13 mouse cellular contexts compared by ENCODE assay signal in the genomic region with DNA sequence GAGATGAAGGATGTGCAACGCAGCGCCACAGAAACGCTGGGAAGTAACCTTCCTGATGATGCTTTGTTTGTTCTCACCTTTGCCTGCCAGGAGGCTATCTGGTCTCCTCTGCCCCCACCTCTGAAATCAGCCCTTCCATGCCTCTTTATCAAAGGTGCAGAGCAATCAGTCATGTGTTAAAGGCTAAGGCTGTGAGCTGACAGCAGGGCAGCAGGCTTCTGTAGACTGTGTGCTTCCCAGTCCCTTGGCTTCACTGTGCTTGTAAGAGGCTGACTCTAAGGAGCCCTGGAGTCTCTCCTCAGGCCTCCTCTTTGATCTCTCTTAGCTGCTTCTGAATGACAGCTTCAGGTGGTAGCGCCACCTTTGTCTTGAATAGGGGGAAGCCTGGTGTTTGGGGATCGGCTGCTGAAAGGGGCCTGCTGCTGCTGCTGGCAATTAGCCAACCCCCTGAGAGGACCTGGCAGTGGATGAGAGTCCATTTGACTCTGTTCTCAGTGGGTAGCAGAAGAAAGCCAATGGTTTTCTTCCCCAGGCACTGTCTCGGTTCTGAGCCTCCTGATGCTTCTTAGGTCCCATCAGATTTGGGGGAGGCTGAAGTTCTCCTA.
A peak's percentile ranks its signal among the peaks of the same experiment; 100 is the strongest.
DNase-seq lines count a peak whose midpoint lies in the region; ATAC-seq and TF ChIP-seq lines count a peak whose summit lies in the region.
"Had no signal": no experiment of that assay in that cellular context is flagged by ENCODE, and none has a peak within 500 bp of the region (broad histone marks: within the 10 kb centered on the region; RNA-seq: fewer than 3 reads in every experiment).

No protein-coding gene starts in this region.

- no peak overlapping the region for H3K27ac ChIP-seq in hindbrain, embryonic 14.5 days
- H3K27ac ChIP-seq in hindbrain, embryonic 11.5 days (ENCODE audit: low read depth, low read length): no peak overlapping the region
- H3K27ac ChIP-seq in hindbrain, postnatal 0 days: no peak overlapping the region
- H3K27ac ChIP-seq: embryonic facial prominence, embryonic 13.5 days; liver, embryonic 14.5 days had no signal

- TF ChIP-seq CTCF in hindbrain, postnatal 0 days (IDR thresholded peaks at IDR 0.05; ENCODE audit: low read depth): peak; percentile 26; the same call in 1 of the 2 replicates

- H3K4me2 ChIP-seq in hindbrain, embryonic 14.5 days (replicated peaks): no peak overlapping the region
- no peak overlapping the region for H3K4me2 ChIP-seq in hindbrain, embryonic 11.5 days (replicated peaks; ENCODE audit: low read depth, low read length)
- no peak overlapping the region for H3K4me2 ChIP-seq in hindbrain, postnatal 0 days (ENCODE audit: low read depth, low read length)
- H3K4me2 ChIP-seq: embryonic facial prominence, embryonic 13.5 days had no signal

- no peaks in the 10 kb centered on the region for H3K36me3 ChIP-seq in hindbrain, embryonic 14.5 days (replicated peaks; ENCODE audit: control insufficient read depth, insufficient read depth)
- no peaks in the 10 kb centered on the region for H3K36me3 ChIP-seq in hindbrain, embryonic 11.5 days (ENCODE audit: control insufficient read depth, insufficient read depth, low read length)
- H3K36me3 ChIP-seq in hindbrain, postnatal 0 days (ENCODE audit: insufficient read depth, low read length): no peaks in the 10 kb centered on the region
- H3K36me3 ChIP-seq: embryonic facial prominence, embryonic 13.5 days; G1E had no signal

- DNase-seq in cerebellum, postnatal 10 days: peak; percentile 86 to 90
- DNase-seq in cerebellum, adult 8-10 months: no peak
- no peak for DNase-seq in hindbrain, embryonic 14.5 days (ENCODE audit: low spot score)
- DNase-seq in hindbrain, embryonic 11.5 days (ENCODE audit: low spot score): no peak
- DNase-seq in brain, adult 2 months (ENCODE audit: low read depth, low spot score): peak; percentile 6
- DNase-seq in hindbrain, postnatal 0 days (ENCODE audit: low spot score): peak; percentile 56
- DNase-seq in adrenal gland, adult 8-10 months: no peak
- DNase-seq: spleen, adult 18-20 months had no signal

- no peaks in the 10 kb centered on the region for H3K27me3 ChIP-seq in hindbrain, embryonic 14.5 days (ENCODE audit: control insufficient read depth, insufficient read depth, low read length)
- no peaks in the 10 kb centered on the region for H3K27me3 ChIP-seq in hindbrain, embryonic 11.5 days (ENCODE audit: control insufficient read depth, insufficient read depth, low read length)
- no peaks in the 10 kb centered on the region for H3K27me3 ChIP-seq in hindbrain, postnatal 0 days (ENCODE audit: insufficient read depth, low read length)

- no peak overlapping the region for H3K9ac ChIP-seq in hindbrain, embryonic 14.5 days
- no peak overlapping the region for H3K9ac ChIP-seq in hindbrain, embryonic 11.5 days (ENCODE audit: low read depth, low read length)
- H3K9ac ChIP-seq in hindbrain, postnatal 0 days (replicated peaks; ENCODE audit: low read length): no peak overlapping the region
- H3K9ac ChIP-seq: embryonic facial prominence, embryonic 13.5 days; liver, embryonic 14.5 days had no signal

- no peak overlapping the region for H3K4me3 ChIP-seq in hindbrain, embryonic 14.5 days (replicated peaks; ENCODE audit: low read length)
- H3K4me3 ChIP-seq in hindbrain, embryonic 11.5 days (ENCODE audit: low read depth, low read length): no peak overlapping the region
- no peak overlapping the region for H3K4me3 ChIP-seq in hindbrain, postnatal 0 days (ENCODE audit: low read length)
- H3K4me3 ChIP-seq: embryonic facial prominence, embryonic 13.5 days; megakaryocyte, embryonic 14.5 days had no signal

- H3K9me3 ChIP-seq in hindbrain, embryonic 14.5 days (ENCODE audit: control insufficient read depth, low read length): no peaks in the 10 kb centered on the region
- no peaks in the 10 kb centered on the region for H3K9me3 ChIP-seq in hindbrain, embryonic 11.5 days (ENCODE audit: control insufficient read depth, low read length)
- no peaks in the 10 kb centered on the region for H3K9me3 ChIP-seq in hindbrain, postnatal 0 days (ENCODE audit: low read length)
- H3K9me3 ChIP-seq: embryonic facial prominence, embryonic 13.5 days had no signal

- 8% methylated on average over 6 of the region's 6 CpGs for WGBS in hindbrain, embryonic 14.5 days
- 18% methylated on average over 6 of the region's 6 CpGs for WGBS in hindbrain, embryonic 11.5 days
- WGBS in hindbrain, postnatal 0 days: 27% methylated on average over 6 of the region's 6 CpGs

- peak; percentile 48; the same call in 1 of the 2 replicates for ATAC-seq in hindbrain, embryonic 14.5 days (ENCODE audit: low FRiP score)
- ATAC-seq in hindbrain, embryonic 11.5 days (ENCODE audit: low FRiP score): no peak
- ATAC-seq in hindbrain, postnatal 0 days: peak; percentile 47; the same call in 1 of the 2 replicates
- ATAC-seq in megakaryocyte progenitor cell, adult 5-6 weeks (replicated peaks; ENCODE audit: poor library complexity): no peak

- H3K4me1 ChIP-seq in hindbrain, embryonic 14.5 days (replicated peaks; ENCODE audit: control insufficient read depth, insufficient read depth, low read length): peaks cover 7% of the 10 kb centered on the region; the same call in 1 of the 2 replicates
- H3K4me1 ChIP-seq in hindbrain, embryonic 11.5 days (replicated peaks; ENCODE audit: control insufficient read depth, insufficient read depth, low read length): no peaks in the 10 kb centered on the region
- H3K4me1 ChIP-seq in hindbrain, postnatal 0 days (ENCODE audit: insufficient read depth, low read length): peaks cover 7% of the 10 kb centered on the region; the same call in 1 of the 2 replicates
- H3K4me1 ChIP-seq: megakaryocyte, embryonic 14.5 days had no signal

Comparison
In these comparisons a context has a peak if more than half of its experiments do, and no peak if none do; other contexts are left out.
1. DNase-seq: peak in cerebellum, postnatal 10 days (2 of 2), brain, adult 2 months (single experiment) and hindbrain, postnatal 0 days (single experiment); none in cerebellum, adult 8-10 months (single experiment), hindbrain, embryonic 14.5 days (single experiment), hindbrain, embryonic 11.5 days (single experiment) and adrenal gland, adult 8-10 months (single experiment).
2. ATAC-seq: peak in hindbrain, embryonic 14.5 days (single experiment) and hindbrain, postnatal 0 days (single experiment); none in hindbrain, embryonic 11.5 days (single experiment) and megakaryocyte progenitor cell, adult 5-6 weeks (single experiment).